Mouse (Mus musculus) ES-Bruce4 (cell line): ENCODE data around the gene Padi3. TPM values are rescaled to one million over a fixed set of nuclear protein-coding genes. Genes with fewer than 3 reads are reported as not detected.

Source experiments
- H3K27ac ChIP-seq: 2 replicates; pipeline ENCODE4 v1.5.1; 2012; ENCODE audit warnings: low read length, inconsistent platforms; ENCODE audit not compliant: insufficient read depth
- H3K27me3 ChIP-seq: 2 replicates; pipeline ENCODE4 v1.6.1; 2012; ENCODE audit warnings: mild to moderate bottlenecking, low read length, inconsistent platforms; ENCODE audit not compliant: control insufficient read depth, poor library complexity, insufficient read depth, severe bottlenecking
- H3K36me3 ChIP-seq: 2 replicates; pipeline ENCODE4 v1.6.1; 2012; ENCODE audit warnings: inconsistent platforms, mild to moderate bottlenecking, low read length, moderate library complexity; ENCODE audit not compliant: control insufficient read depth, poor library complexity, insufficient read depth, severe bottlenecking
- H3K4me1 ChIP-seq: one replicate; pipeline ENCODE4 v1.8.1; 2011; ENCODE audit warnings: low read length; ENCODE audit not compliant: control insufficient read depth, insufficient read depth
- H3K4me3 ChIP-seq: 2 replicates; pipeline ENCODE4 v1.5.1; 2011; ENCODE audit warnings: low read depth, mild to moderate bottlenecking, low read length
- H3K9ac ChIP-seq: 2 replicates; pipeline ENCODE4 v1.6.1; 2012; ENCODE audit warnings: low read depth, mild to moderate bottlenecking, inconsistent platforms; ENCODE audit not compliant: poor library complexity, severe bottlenecking
- H3K9me3 ChIP-seq: replicated peaks from 2 replicates; pipeline ENCODE4 v1.6.1; 2012; ENCODE audit warnings: mild to moderate bottlenecking, low read length, inconsistent platforms; ENCODE audit not compliant: control insufficient read depth, poor library complexity, insufficient read depth, severe bottlenecking
- CTCF ChIP-seq: IDR thresholded peaks from one replicate; pipeline ENCODE4 v1.8.1; 2011; ENCODE audit warnings: low read depth, low read length
- EP300 ChIP-seq: IDR thresholded peaks from 2 replicates; pipeline ENCODE4 v1.6.1; 2011; ENCODE audit warnings: low read depth, low read length; ENCODE audit not compliant: insufficient read depth
- POLR2A ChIP-seq: IDR thresholded peaks from one replicate; pipeline ENCODE4 v1.8.1; 2011; ENCODE audit warnings: low read length; ENCODE audit not compliant: insufficient read depth
- polyA plus RNA-seq: library from polyadenylated mRNA; stranded (reverse); fragments of >200 nt; gene quantifications from 2 replicates; pipeline ENCODE4 v1.2.4, GENCODE M21; 2011; ENCODE audit warnings: low read depth; ENCODE audit not compliant: missing spikeins, insufficient read depth, insufficient read length

Padi3 gene
- polyA plus RNA-seq, 1 experiment: 2.8 TPM

- Histone ChIP-seq H3K4me1 (peaks cover 5% of the 10 kb centered on the region), H3K27ac (no peak overlapping the region), H3K9ac (no peak overlapping the region), H3K9me3 (no peaks in the 10 kb centered on the region), H3K27me3 (no peaks in the 10 kb centered on the region), H3K4me3 (peak overlapping the region; percentile 21), H3K36me3 (no peaks in the 10 kb centered on the region)
- TF ChIP-seq CTCF: no peak
- TF ChIP-seq EP300: no peak
- no peak for TF ChIP-seq POLR2A
Observed at GRCm38 (mm10) chr4:140837879-140838278, 27.4 kb upstream of the Padi3 start.

- H3K36me3 ChIP-seq: no peaks in the 10 kb centered on the region
- no peaks in the 10 kb centered on the region for H3K27me3 ChIP-seq
- TF ChIP-seq CTCF (no peak), EP300 (no peak), POLR2A (no peak)
- no peak overlapping the region for H3K27ac ChIP-seq
- H3K9ac ChIP-seq: no peak overlapping the region
- H3K9me3 ChIP-seq: no peaks in the 10 kb centered on the region
- peaks cover 5% of the 10 kb centered on the region for H3K4me1 ChIP-seq
- H3K4me3 ChIP-seq: no peak overlapping the region
Observed at GRCm38 (mm10) chr4:140836208-140836866, 25.9 kb upstream of the Padi3 start.

- Histone ChIP-seq H3K36me3 (no peaks in the 10 kb centered on the region), H3K27ac (no peak overlapping the region), H3K4me3 (no peak overlapping the region), H3K9ac (no peak overlapping the region), H3K27me3 (no peaks in the 10 kb centered on the region), H3K9me3 (no peaks in the 10 kb centered on the region), H3K4me1 (peaks cover 5% of the 10 kb centered on the region)
- TF ChIP-seq EP300 (no peak), CTCF (no peak), POLR2A (no peak)
Observed at GRCm38 (mm10) chr4:140835682-140836081, 25.2 kb upstream of the Padi3 start.

GRCm38 (mm10) chr4:140834327-140834934, 24.0 kb upstream of the Padi3 start:
- no peaks in the 10 kb centered on the region for H3K9me3 ChIP-seq
- peaks cover 5% of the 10 kb centered on the region for H3K4me1 ChIP-seq
- H3K27me3 ChIP-seq: no peaks in the 10 kb centered on the region
- TF ChIP-seq POLR2A (no peak), EP300 (no peak), CTCF (no peak)
- H3K4me3 ChIP-seq: no peak overlapping the region
- no peaks in the 10 kb centered on the region for H3K36me3 ChIP-seq
- no peak overlapping the region for H3K27ac ChIP-seq
- no peak overlapping the region for H3K9ac ChIP-seq

- Histone ChIP-seq H3K27me3 (no peaks in the 10 kb centered on the region), H3K4me1 (peaks cover 5% of the 10 kb centered on the region), H3K9me3 (no peaks in the 10 kb centered on the region), H3K9ac (no peak overlapping the region), H3K4me3 (no peak overlapping the region), H3K36me3 (no peaks in the 10 kb centered on the region), H3K27ac (no peak overlapping the region)
- no peak for TF ChIP-seq POLR2A
- no peak for TF ChIP-seq CTCF
- no peak for TF ChIP-seq EP300
Observed at GRCm38 (mm10) chr4:140832821-140833220, 22.4 kb upstream of the Padi3 start.

- Histone ChIP-seq H3K36me3 (no peaks in the 10 kb centered on the region), H3K4me3 (no peak overlapping the region), H3K9ac (no peak overlapping the region), H3K9me3 (no peaks in the 10 kb centered on the region), H3K27me3 (no peaks in the 10 kb centered on the region), H3K4me1 (peaks cover 5% of the 10 kb centered on the region), H3K27ac (no peak overlapping the region)
- TF ChIP-seq CTCF: no peak
Observed at GRCm38 (mm10) chr4:140831808-140832207, 21.4 kb upstream of the Padi3 start.
